Mouse (Mus musculus) c-Kit-positive CD71-positive TER-119-negative erythroid progenitor cells, embryonic 14.5 days (primary cell): Measurements from ENCODE around the gene Fxr2.
A peak's percentile ranks its signal among the peaks of the same experiment; 100 is the strongest.

Experiments used
- DNase-seq: peaks from one replicate; pipeline ENCODE4 v3.0.0-alpha.2; 2013; ENCODE audit warnings: low read depth

Fxr2 gene

GRCm38 (mm10) chr11:69632284-69633089 is at the start of gene Fxr2:
Gene Fxr2 (plus strand): TSS chr11:69632990.
- peak; percentile 100 for DNase-seq

GRCm38 (mm10) chr11:69584008-69584407 is 48.8 kb upstream of the Fxr2 start:
- DNase-seq, result no peak

DNA sequence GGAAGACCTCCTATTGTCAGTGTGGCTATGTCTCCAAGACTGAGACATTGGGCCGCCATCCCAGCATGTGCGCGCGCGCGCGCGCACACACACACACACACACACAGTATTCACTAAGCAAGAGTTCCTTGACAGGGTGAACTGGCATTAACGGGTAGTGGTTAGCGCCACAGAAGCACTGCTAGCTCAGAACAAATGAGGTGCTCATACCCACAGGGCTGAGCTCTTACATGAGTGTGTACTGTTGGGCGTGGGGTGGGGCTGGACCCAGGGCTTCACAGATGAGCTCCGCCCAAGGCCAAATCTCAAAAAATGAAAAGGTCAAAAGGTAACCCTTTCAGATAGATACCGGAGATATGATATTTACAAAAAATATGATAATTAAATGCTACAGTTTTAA is 47.9 kb upstream of the Fxr2 start:
- DNase-seq, result no peak

DNA sequence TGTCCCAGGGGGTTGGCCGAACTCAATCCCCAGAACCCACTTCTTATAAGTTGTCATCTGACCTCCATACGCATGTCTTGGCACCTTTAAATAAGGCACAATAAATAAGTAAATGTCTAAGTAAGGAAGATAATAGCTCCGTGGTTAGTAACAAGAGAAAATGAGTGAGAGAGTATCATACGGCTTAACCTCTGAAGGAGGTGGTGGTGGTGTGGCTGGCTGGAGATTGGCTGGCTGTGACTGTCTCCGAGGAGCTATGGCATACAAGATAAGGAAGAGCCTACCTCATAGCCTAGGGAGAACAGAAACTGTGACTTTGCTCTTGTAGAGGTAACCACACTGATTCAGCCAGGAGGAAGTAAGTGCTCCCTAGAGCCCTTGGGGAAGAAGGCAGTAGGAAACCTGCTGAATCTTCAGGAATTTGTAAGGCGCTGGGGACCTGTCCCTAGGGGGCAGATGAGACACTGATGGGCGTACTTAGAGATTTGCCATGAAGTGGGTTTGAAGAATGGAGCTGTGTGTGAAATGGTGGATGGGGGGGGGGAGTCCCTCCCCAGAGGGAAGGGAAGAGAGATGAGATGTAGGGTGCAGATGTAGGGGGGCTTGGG is 47.0 kb upstream of the Fxr2 start:
- no peak for DNase-seq

GRCm38 (mm10) chr11:69589207-69589834 is 43.5 kb upstream of the Fxr2 start:
- DNase-seq, result no peak

DNA sequence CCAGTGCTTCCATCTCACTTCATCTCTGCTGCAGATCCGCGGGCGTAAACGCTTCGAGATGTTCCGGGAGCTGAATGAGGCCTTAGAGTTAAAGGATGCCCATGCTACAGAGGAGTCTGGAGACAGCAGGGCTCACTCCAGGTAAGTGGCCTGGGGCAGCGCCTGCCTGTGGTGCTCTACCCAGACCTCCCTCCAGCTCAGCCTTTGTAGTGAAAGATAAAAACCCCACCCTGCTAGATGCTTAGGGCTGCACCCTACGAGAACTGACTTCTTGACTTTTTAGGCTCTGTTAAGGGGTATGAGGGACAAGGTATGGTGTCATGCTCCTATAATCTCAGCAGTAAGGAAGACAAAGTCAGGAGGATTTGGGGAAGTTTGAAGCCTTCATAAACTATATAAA is 42.2 kb upstream of the Fxr2 start:
- DNase-seq, result no peak

GRCm38 (mm10) chr11:69591424-69591823 is 41.4 kb upstream of the Fxr2 start:
- no peak for DNase-seq

DNA sequence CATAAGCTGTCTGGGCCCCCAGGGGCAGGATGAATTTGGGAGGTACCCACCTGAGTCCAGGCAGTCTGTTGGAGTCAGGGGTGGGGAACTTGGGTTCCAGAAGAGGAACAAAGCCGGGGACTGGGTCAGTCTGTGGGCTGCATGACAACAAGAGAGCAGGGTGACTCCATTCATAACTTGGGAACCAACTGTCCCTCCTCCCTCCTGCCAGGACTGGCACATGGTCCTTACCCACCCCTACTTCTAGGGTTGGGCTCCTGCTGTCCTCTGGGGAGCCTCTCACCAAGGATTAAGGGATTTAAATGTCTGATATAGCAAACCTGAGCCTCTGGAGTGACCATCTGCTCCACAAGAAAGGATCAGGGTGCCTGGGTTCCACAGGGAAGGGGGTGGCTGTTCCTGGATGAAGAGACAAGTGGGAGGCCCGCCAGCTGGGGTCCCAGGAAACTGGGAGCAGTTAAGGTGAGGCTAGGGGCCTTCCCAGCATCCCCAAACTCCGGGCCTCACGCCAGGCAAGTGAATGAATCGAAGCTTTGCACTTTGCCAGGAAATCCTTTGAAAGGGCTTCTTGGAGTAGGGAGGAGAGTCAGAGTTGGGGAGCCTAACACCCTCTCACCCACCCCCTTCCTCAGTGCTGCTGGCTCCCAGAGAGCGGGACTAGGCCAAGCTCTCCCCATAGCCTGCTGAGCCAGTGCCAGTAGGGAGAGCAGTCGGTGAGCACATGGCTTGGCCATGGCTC is 40.7 kb upstream of the Fxr2 start:
- DNase-seq, result no peak

DNA sequence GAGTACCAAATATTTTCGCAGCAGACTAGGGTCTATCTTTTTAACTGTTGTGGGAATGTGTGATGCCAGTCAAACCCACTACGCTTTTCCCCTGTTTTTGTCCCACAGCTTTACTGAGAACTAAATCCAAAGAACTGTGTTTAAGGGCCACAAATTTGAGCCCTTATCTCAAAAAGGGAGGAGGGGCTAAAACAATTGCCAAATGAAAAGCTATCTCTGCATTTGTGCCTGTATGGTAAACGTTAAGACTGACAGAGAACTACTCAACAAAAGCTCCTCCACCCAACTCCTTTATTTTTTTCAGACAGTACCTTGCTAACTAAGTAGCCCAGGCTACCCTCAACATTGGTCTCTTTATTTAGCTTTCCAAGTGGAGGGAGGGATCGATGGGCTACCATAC is 40.0 kb upstream of the Fxr2 start:
- DNase-seq, result no peak

GRCm38 (mm10) chr11:69594853-69595252 is 37.9 kb upstream of the Fxr2 start:
- no peak for DNase-seq

DNA sequence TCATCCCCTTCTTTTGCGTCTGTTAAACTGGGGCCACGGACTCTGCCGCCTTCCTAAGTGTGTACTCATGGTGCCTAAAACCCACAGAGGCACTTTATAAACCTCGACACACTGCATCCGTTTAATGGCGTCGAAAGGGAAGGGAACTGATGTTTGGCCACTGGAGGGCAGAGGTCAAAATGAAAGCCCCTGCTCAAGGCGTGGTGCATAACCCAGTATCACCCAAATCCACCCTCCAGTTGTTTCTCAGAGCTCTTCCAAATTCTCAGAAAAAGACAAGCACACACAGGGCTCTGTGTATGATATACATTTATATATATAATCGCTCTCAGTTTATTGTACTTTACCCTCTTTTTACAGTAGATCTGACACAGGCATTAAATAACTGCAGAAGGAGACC is 33.4 kb upstream of the Fxr2 start:
- no peak for DNase-seq

GRCm38 (mm10) chr11:69600098-69600497 is 32.7 kb upstream of the Fxr2 start:
- DNase-seq, result no peak

- DNase-seq, result no peak
Observed at GRCm38 (mm10) chr11:69601768-69602167, 31.0 kb upstream of the Fxr2 start.

DNA sequence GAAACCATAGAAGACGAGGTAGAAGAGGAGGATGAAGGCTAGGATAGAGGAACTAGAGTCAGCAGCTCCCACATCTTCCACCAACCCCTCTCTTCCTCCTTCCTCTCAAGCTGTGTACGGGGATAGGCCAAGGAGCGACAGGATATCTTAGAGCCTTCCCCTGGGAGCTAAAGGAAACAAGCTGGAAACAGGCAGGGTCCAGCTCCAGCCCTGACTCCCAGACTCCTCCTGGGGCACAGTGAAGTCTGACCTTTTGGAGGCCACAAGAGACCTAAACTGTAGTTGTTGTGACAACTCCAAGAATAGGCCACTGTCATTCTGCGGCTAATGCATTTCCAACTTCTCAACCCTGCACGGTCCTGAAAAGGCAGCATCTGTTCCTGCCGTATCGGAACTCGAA is 29.3 kb upstream of the Fxr2 start:
- DNase-seq, result no peak

GRCm38 (mm10) chr11:69604347-69604746 is 28.4 kb upstream of the Fxr2 start:
- no peak for DNase-seq

DNA sequence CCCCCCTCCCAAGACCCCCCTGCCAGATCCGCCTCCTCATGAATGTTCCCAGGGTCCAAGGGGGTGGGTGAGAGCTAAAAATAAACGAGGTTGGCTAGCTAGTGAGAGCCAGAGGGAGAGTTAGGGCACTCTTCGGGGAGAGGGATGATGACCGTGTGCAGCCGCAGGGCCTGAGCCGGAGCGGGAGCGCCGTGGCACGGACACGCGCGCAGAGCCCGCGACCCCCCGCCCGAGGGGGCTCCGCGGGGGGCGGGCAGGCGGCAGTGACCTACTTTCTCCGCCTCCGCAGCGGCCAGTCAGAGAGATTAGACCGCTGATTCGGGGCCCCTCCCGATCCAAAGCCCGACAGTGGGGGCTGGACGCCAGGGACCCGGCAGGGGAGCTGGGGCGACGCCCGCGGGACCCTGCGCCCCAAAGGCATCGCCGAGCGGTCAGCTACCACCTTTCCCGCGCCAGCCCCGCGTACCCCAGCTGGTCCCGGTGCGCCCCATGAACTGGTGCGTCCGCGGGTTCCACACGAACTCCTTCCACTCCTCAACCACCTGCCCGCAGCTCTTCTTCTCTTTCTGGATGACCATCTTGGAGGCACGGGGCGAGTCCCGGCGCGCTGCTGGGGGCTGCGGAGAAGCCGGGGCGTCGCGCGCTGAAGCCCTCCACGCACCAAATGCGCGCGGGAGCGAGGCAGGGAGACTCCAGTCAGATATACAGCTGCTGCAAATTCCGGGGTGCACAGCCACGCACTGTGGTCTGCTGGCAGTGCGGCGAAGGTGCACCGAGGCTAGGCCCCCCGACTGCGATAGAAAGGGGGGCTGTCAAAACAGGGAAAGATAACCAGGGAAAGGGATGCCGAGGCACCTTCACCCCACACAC is 27.8 kb upstream of the Fxr2 start:
- no peak for DNase-seq

DNA sequence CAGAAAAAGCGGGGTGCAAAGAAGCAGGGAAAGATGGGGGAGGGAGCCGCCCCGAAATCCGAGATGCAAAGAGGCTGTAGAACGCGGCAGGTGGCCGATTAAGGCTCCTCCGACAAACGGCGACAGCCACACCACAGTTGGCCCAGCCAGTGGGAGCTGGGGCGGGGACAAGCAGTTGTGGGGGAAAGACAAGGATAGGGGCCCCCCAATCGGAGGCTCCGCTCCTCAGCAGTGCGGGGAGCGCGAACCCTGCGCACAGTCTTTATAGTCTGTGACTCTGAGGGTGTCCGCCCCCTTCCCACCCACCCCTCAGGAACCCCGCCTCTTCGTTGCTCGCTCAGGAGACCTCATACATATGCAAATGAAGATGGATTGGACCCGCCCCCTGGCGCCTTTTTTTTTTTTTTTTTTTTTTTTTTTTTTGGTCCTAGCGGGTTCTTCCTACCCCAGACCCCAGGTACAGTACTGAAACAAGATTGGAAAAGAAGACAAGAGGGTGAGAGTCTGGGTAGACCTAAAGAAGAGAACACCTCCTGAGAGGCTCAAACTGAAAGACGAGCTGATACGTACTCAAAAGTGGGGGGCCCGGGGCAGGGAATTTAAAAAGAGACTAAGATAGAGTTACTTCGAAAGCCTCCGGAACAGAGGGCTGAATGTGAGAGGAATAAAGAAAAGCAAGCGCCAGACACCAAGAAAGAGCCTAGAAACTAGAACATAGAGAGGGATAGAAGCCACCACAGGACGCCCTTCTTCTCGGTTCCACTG is 26.9 kb upstream of the Fxr2 start, which contains the start of gene Atp1b2:
TSS of gene Atp1b2 (minus strand) at position 217 of the 765 bp plus-strand sequence.
- peak; percentile 93 for DNase-seq

- no peak for DNase-seq
Observed at GRCm38 (mm10) chr11:69606491-69606795, 26.3 kb upstream of the Fxr2 start.

- DNase-seq, result no peak
Observed at GRCm38 (mm10) chr11:69606832-69607231, 26.0 kb upstream of the Fxr2 start.

DNA sequence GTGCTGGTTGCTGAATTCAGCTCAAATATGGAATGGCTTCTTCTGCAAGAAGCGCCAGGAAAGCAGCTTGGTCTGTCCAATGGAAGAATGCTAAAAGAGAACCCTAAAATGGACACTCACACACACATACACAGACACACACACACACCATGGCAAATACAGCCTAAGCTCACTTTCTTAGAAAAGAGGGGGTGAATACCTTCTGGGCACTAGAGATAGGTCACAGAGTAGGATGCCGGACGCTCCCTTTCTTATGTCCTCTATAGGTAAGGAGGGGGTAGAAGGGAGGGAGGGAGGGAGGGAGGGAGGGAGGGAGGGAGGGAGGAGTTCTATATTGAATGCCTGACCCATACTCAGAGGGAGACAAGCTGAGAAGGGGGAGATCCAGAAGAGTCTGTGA is 24.3 kb upstream of the Fxr2 start:
- no peak for DNase-seq

GRCm38 (mm10) chr11:69609416-69609815 is 23.4 kb upstream of the Fxr2 start:
- DNase-seq, result no peak
